Mouse (Mus musculus): ENCODE measurements around the gene Ifna12. TPM values are rescaled to one million over a fixed set of nuclear protein-coding genes. Genes with fewer than 3 reads are reported as not detected.

Gene Ifna12
- polyA plus RNA-seq (2015; fragmentation: Nextera tagmentation; extraction: Ambion mirVana): not detected in 2 replicates

DNA sequence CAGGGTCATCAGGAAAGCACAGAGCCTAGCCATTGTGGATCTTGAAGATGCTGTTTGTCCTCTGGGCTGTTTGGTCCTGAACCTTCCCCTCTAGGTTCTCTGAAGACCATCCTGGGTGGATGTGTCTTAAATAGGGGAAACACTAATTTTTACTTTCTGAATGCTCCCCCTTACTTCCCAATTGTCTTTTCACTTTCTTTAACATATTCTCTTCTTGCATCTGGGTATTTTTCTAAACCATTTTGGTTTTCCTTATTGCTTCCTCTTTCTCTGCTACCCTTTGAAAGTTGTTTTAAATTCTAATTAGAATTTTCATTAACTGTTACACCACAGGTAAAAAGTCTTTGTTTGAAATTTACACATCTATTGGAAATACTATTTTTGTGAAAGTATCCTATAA is at the start of gene Ifna12:
Ifna12 (minus strand) TSS at position 101 of the 400 bp plus-strand sequence.
- Histone ChIP-seq H3K4me2 (ENCODE audit: low read depth, low read length) (no peak within 1 kb of the TSS), H3K9ac (ENCODE audit: low read length) (no peak within 1 kb of the TSS)
- no peak for ATAC-seq (replicated peaks; ENCODE audit: extremely low read depth, insufficient read depth, low FRiP score)

GRCm38 (mm10) chr4:88644359-88644758 is 41.2 kb upstream of the Ifna12 start, which contains the start of gene Ifna13:
Gene Ifna13 (minus strand): TSS chr4:88644459.
- 61% methylated on average over 2 of the region's 2 CpGs for WGBS
- no peaks in the 10 kb centered on the region for H3K4me1 ChIP-seq (ENCODE audit: control insufficient read depth, insufficient read depth, low read length)
- no peak within 1 kb of the TSS for H3K4me3 ChIP-seq (ENCODE audit: low read length)
- H3K4me2 ChIP-seq (ENCODE audit: low read depth, low read length): no peak within 1 kb of the TSS
- no peak for ATAC-seq (replicated peaks; ENCODE audit: extremely low read depth, insufficient read depth, low FRiP score)
- H3K27ac ChIP-seq (ENCODE audit: low read length): no peak within 1 kb of the TSS
- H3K27me3 ChIP-seq (ENCODE audit: control insufficient read depth, insufficient read depth, low read length): no peaks in the 10 kb centered on the region
- H3K9me3 ChIP-seq (replicated peaks; ENCODE audit: control insufficient read depth, low read length): no peaks in the 10 kb centered on the region
- no peaks in the 10 kb centered on the region for H3K36me3 ChIP-seq (ENCODE audit: control insufficient read depth, insufficient read depth)
- H3K9ac ChIP-seq (ENCODE audit: low read length): no peak within 1 kb of the TSS

More for the DNA sequence above, at the start of gene Ifna12:
- Histone ChIP-seq H3K9me3 (replicated peaks; ENCODE audit: control insufficient read depth, low read length) (no peaks in the 10 kb centered on the region), H3K4me1 (ENCODE audit: control insufficient read depth, insufficient read depth, low read length) (no peaks in the 10 kb centered on the region), H3K36me3 (ENCODE audit: control insufficient read depth, insufficient read depth) (no peaks in the 10 kb centered on the region), H3K4me3 (ENCODE audit: low read length) (no peak within 1 kb of the TSS), H3K27me3 (ENCODE audit: control insufficient read depth, insufficient read depth, low read length) (no peaks in the 10 kb centered on the region), H3K27ac (ENCODE audit: low read length) (no peak within 1 kb of the TSS)

DNA sequence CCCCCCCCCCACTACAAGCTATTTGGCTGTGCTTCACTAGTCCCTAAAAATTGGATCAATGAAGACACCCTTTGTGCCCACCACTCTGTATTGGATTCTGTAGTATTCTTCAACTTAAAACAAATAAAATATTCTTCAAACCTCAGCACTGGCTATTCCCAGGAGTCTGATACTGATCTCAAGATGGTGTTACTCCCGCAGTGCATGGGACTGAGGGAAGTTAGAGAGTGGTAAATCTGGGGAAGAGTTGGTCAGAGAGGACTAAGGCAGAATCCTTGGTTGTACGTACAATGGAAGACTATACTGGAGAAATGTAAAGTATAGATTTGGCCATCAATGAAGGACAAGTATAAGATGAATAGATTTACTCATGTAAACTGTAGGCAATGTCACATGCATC is 39.4 kb upstream of the Ifna12 start:
- Histone ChIP-seq H3K9me3 (replicated peaks; ENCODE audit: control insufficient read depth, low read length) (no peaks in the 10 kb centered on the region), H3K9ac (ENCODE audit: low read length) (no peak overlapping the region), H3K4me3 (ENCODE audit: low read length) (no peak overlapping the region), H3K27me3 (ENCODE audit: control insufficient read depth, insufficient read depth, low read length) (no peaks in the 10 kb centered on the region), H3K4me1 (ENCODE audit: control insufficient read depth, insufficient read depth, low read length) (no peaks in the 10 kb centered on the region), H3K36me3 (ENCODE audit: control insufficient read depth, insufficient read depth) (no peaks in the 10 kb centered on the region), H3K27ac (ENCODE audit: low read length) (no peak overlapping the region), H3K4me2 (ENCODE audit: low read depth, low read length) (no peak overlapping the region)
- WGBS: 39% methylated on average over 2 of the region's 2 CpGs
- ATAC-seq (replicated peaks; ENCODE audit: extremely low read depth, insufficient read depth, low FRiP score): no peak

DNA sequence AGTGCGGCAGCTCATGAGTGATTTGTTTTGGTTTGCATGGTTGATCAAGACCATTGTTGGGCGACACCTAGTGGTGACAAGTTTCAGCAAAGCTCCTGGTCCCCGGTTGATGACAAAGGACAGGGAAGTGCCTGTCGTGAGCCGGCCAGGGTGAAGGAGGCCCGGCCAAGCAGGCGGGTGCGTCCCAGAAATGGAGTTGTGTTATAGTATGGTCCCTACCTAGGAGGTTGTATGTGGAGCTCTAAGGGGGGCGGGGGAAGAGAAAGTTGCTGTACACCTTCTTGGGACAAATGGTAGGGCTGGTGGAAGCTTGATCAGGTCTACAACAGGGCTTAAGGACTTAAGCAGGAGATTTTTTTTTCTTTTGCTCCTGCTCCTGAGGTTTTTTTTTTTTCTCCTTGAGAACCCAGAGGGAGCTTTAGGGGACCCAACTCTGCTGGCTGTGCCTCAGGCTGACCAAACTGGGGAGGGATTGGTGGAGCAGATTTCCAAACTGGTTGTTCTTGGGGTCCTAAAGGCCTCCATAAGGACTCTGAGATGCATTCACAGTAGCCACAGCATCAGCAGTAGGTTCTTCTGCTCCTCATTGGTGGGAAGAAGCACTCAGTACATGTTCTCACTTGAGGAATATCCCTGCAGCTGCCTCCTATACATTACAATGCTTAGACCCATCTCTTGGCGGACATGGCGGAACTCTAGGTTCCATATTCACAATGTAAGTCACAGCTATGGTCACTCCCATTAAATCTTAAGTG is 38.1 kb upstream of the Ifna12 start:
- no peaks in the 10 kb centered on the region for H3K27me3 ChIP-seq (ENCODE audit: control insufficient read depth, insufficient read depth, low read length)
- H3K27ac ChIP-seq (ENCODE audit: low read length): no peak overlapping the region
- H3K9me3 ChIP-seq (replicated peaks; ENCODE audit: control insufficient read depth, low read length): no peaks in the 10 kb centered on the region
- peak; percentile 89 for ATAC-seq (replicated peaks; ENCODE audit: extremely low read depth, insufficient read depth, low FRiP score)
- H3K4me1 ChIP-seq (ENCODE audit: control insufficient read depth, insufficient read depth, low read length): no peaks in the 10 kb centered on the region
- WGBS: 19% methylated on average over 11 of the region's 11 CpGs
- H3K4me3 ChIP-seq (ENCODE audit: low read length): peak overlapping the region; percentile 58
- peak overlapping the region; percentile 59 for H3K9ac ChIP-seq (ENCODE audit: low read length)
- no peaks in the 10 kb centered on the region for H3K36me3 ChIP-seq (ENCODE audit: control insufficient read depth, insufficient read depth)
- H3K4me2 ChIP-seq (ENCODE audit: low read depth, low read length): peak overlapping the region; percentile 61

DNA sequence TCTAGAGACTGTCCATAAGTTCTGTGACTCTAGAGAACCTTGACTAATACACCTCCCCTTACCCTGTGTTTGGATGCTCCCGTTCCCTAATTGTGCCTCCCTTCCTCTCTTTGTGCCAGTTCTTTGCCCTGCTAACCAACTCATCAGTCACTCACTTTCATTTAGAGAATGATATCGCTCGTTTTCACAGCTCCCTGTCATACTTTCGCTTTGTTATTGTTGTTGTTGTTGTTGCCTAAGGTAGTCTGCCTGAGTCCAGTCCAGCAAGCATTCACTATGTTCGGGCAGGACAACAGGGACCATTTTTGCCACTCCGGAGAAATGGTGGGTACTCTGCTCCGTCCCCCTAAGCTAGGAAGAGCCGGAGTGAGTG is 37.5 kb upstream of the Ifna12 start:
- Histone ChIP-seq H3K4me2 (ENCODE audit: low read depth, low read length) (peak overlapping the region; percentile 61), H3K9ac (ENCODE audit: low read length) (peak overlapping the region; percentile 59), H3K36me3 (ENCODE audit: control insufficient read depth, insufficient read depth) (no peaks in the 10 kb centered on the region), H3K9me3 (replicated peaks; ENCODE audit: control insufficient read depth, low read length) (no peaks in the 10 kb centered on the region), H3K4me1 (ENCODE audit: control insufficient read depth, insufficient read depth, low read length) (no peaks in the 10 kb centered on the region), H3K4me3 (ENCODE audit: low read length) (peak overlapping the region; percentile 58), H3K27me3 (ENCODE audit: control insufficient read depth, insufficient read depth, low read length) (no peaks in the 10 kb centered on the region), H3K27ac (ENCODE audit: low read length) (no peak overlapping the region)
- no peak for ATAC-seq (replicated peaks; ENCODE audit: extremely low read depth, insufficient read depth, low FRiP score)
- WGBS: 45% methylated on average over 8 of the region's 8 CpGs

- Histone ChIP-seq H3K9ac (ENCODE audit: low read length) (no peak within 1 kb of the TSS), H3K27me3 (ENCODE audit: control insufficient read depth, insufficient read depth, low read length) (no peaks in the 10 kb centered on the region), H3K27ac (ENCODE audit: low read length) (no peak within 1 kb of the TSS), H3K4me2 (ENCODE audit: low read depth, low read length) (no peak within 1 kb of the TSS), H3K36me3 (ENCODE audit: control insufficient read depth, insufficient read depth) (no peaks in the 10 kb centered on the region), H3K4me1 (ENCODE audit: control insufficient read depth, insufficient read depth, low read length) (no peaks in the 10 kb centered on the region), H3K4me3 (ENCODE audit: low read length) (no peak within 1 kb of the TSS), H3K9me3 (replicated peaks; ENCODE audit: control insufficient read depth, low read length) (no peaks in the 10 kb centered on the region)
- no peak for ATAC-seq (replicated peaks; ENCODE audit: extremely low read depth, insufficient read depth, low FRiP score)
- WGBS: 86% methylated on average over 4 of the region's 4 CpGs
Measured at GRCm38 (mm10) chr4:88634311-88634710, 31.1 kb upstream of the Ifna12 start, which contains the start of gene C87499. Gene C87499 (minus strand): TSS chr4:88634411.

GRCm38 (mm10) chr4:88592285-88592684 is 10.9 kb downstream of the Ifna12 start, which contains the start of gene Ifna9:
Gene Ifna9 (minus strand): TSS chr4:88592385.
- H3K36me3 ChIP-seq (ENCODE audit: control insufficient read depth, insufficient read depth): no peaks in the 10 kb centered on the region

GRCm38 (mm10) chr4:88571698-88572097 is 31.5 kb downstream of the Ifna12 start, which contains the start of gene Ifna14:
Gene Ifna14 (minus strand): TSS chr4:88571798.
- no peaks in the 10 kb centered on the region for H3K4me1 ChIP-seq (ENCODE audit: control insufficient read depth, insufficient read depth, low read length)
- no peak within 1 kb of the TSS for H3K27ac ChIP-seq (ENCODE audit: low read length)
- no peaks in the 10 kb centered on the region for H3K9me3 ChIP-seq (replicated peaks; ENCODE audit: control insufficient read depth, low read length)
- 67% methylated on average over 1 of the region's 1 CpGs for WGBS
- no peaks in the 10 kb centered on the region for H3K36me3 ChIP-seq (ENCODE audit: control insufficient read depth, insufficient read depth)
- no peak within 1 kb of the TSS for H3K4me3 ChIP-seq (ENCODE audit: low read length)
- H3K27me3 ChIP-seq (ENCODE audit: control insufficient read depth, insufficient read depth, low read length): no peaks in the 10 kb centered on the region
- H3K9ac ChIP-seq (ENCODE audit: low read length): no peak within 1 kb of the TSS
- no peak for ATAC-seq (replicated peaks; ENCODE audit: extremely low read depth, insufficient read depth, low FRiP score)
- no peak within 1 kb of the TSS for H3K4me2 ChIP-seq (ENCODE audit: low read depth, low read length)

More at GRCm38 (mm10) chr4:88592285-88592684, 10.9 kb downstream of the Ifna12 start, which contains the start of gene Ifna9:
- Histone ChIP-seq H3K4me3 (ENCODE audit: low read length) (no peak within 1 kb of the TSS), H3K4me1 (ENCODE audit: control insufficient read depth, insufficient read depth, low read length) (no peaks in the 10 kb centered on the region), H3K9ac (ENCODE audit: low read length) (no peak within 1 kb of the TSS), H3K4me2 (ENCODE audit: low read depth, low read length) (no peak within 1 kb of the TSS), H3K9me3 (replicated peaks; ENCODE audit: control insufficient read depth, low read length) (no peaks in the 10 kb centered on the region), H3K27ac (ENCODE audit: low read length) (no peak within 1 kb of the TSS), H3K27me3 (ENCODE audit: control insufficient read depth, insufficient read depth, low read length) (no peaks in the 10 kb centered on the region)
- 73% methylated on average over 1 of the region's 1 CpGs for WGBS
- ATAC-seq (replicated peaks; ENCODE audit: extremely low read depth, insufficient read depth, low FRiP score): no peak

- no peak for ATAC-seq (replicated peaks; ENCODE audit: extremely low read depth, insufficient read depth, low FRiP score)
- H3K27ac ChIP-seq (ENCODE audit: low read length): no peak overlapping the region
- no peak overlapping the region for H3K9ac ChIP-seq (ENCODE audit: low read length)
- no peaks in the 10 kb centered on the region for H3K9me3 ChIP-seq (replicated peaks; ENCODE audit: control insufficient read depth, low read length)
- 96% methylated on average over 1 of the region's 1 CpGs for WGBS
- H3K27me3 ChIP-seq (ENCODE audit: control insufficient read depth, insufficient read depth, low read length): no peaks in the 10 kb centered on the region
- H3K4me2 ChIP-seq (ENCODE audit: low read depth, low read length): no peak overlapping the region
- no peaks in the 10 kb centered on the region for H3K36me3 ChIP-seq (ENCODE audit: control insufficient read depth, insufficient read depth)
- H3K4me3 ChIP-seq (ENCODE audit: low read length): no peak overlapping the region
- H3K4me1 ChIP-seq (ENCODE audit: control insufficient read depth, insufficient read depth, low read length): no peaks in the 10 kb centered on the region
Measured at GRCm38 (mm10) chr4:88561791-88562190, 41.4 kb downstream of the Ifna12 start.
